Mouse (Mus musculus) left cerebral cortex, adult 18-20 months (tissue): ENCODE results near the gene Dhrs7. TPM values are rescaled to one million over a fixed set of nuclear protein-coding genes. Genes with fewer than 3 reads are reported as not detected.
A peak's percentile ranks its signal among the peaks of the same experiment; 100 is the strongest.

Experiments used
- DNase-seq, 2 experiments: peaks; one replicate each; pipeline ENCODE4 v3.0.0; 2021 to 2022; ENCODE audit warnings: low spot score in 2 of 2, mixed read lengths in 1 of 2
- total RNA-seq, 2 experiments: library from RNA; stranded (reverse); gene quantifications; 2 replicates each; pipeline ENCODE4 v1.2.3; 2021

Gene Dhrs7
- total RNA-seq, 2 experiments from 2014 or later, result 39.9 to 44.2 TPM

DNA sequence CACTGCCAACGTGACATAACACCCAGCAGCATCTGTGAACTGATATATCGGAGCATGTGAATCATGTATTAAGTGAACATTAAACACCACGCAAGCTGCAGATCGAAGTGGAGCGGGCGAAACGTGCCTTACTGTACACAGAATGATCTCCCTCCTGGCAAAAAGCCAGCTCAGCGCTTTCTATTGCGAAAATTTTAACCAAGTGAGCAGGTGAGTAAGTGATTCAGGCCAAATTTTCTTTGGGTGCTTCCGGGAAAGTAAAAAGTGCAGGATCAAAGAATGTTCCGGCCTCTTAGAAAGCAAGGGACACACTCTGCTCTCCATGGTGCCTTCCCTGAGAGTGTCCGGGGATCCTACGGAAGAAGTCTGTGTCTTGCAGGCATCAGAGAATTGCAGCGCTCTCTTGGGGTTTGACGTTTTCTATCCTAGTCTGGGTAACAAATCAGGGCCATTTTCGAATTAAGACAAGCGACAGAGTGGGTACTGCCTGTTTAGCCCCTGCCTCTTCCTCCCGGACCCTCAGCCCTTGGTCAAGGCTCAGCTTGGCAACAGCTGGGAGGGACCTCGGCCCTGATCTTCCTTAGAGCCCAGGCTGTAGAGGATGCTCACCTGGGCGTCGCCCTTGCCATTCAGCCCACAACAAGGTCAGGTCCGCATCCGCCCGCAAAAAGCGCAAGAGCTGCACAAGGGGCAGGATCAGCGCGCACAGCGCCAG lies 532 bp downstream of the Dhrs7 start:
- DNase-seq, result peak in 1 of 2 experiments; percentile 31

DNA sequence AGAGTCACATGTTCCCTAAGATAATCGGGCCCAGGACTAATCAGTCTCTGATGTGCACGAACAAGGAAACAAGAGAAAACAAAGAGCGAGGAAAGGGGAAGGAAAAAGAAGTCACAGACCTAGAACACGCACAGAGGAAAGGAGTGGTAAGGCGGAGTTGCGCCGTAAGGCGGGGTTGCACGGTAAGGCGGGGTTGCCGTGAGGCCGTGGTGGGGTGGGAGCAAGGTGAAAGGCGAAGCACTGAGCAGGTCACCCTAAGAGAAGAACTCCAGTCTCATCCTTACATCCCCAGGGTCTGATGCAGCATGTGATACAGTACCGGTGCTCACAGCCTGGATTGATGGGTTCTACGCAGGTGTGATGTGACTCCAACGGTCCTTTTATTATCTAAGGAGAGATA lies 8.9 kb downstream of the Dhrs7 start:
- no peak for DNase-seq

DNA sequence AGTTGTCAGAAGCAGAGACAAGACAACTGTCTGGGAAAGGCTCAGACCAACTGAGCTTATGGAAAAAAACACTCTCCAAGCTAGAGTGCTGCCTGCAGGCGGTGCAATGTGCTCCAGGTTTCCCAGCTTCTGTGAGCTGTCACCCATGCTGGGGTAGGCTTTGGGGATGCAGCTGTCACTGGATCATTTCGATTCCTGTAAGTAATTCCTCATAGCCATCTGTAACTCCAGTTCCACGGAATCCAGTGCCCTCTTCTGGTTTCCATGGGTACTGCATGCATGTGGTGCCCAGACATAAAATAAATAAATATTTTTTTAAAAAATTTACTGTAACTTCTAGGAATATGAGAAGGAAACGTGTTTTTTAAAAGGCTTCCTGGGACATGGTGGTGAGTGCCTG lies 10.0 kb downstream of the Dhrs7 start:
- peak; percentile 53 to 78 for DNase-seq

DNA sequence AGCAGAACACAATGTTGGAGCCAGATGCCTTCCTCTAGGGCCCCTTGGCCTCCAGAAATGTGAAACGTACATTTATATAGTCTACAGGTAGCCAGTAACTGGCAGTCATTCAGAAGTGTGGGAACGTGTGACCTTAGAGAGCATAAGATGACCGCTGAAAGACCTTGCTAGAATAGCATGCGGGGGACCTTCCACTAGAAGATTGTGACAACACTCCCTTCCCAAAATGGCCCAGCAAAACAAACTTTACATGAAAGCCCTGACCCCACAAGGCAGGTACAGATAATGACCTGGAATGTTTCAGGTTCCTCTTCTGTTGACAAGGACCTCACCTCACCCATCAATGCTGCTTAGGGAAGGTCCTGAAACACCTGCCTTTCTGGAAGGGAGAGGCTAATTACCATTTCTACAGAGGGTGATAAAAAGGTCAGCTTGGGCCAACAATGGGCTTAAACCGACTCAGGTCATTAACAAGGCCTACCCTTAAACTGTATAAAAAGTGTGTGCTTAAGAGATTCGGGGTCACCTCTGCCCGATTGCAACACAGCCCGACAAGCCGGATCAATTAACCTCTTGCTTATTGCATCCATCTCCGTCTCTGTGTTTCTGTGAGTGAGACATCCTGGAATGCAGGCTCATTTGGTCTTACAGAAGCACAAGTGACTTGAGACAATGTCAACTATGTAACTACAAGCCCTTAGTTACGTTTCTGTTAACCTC lies 14.9 kb downstream of the Dhrs7 start, which contains the start of gene Gm4756:
Gm4756 (minus strand) TSS at position 51 of the 720 bp plus-strand sequence.
- no peak for DNase-seq

DNA sequence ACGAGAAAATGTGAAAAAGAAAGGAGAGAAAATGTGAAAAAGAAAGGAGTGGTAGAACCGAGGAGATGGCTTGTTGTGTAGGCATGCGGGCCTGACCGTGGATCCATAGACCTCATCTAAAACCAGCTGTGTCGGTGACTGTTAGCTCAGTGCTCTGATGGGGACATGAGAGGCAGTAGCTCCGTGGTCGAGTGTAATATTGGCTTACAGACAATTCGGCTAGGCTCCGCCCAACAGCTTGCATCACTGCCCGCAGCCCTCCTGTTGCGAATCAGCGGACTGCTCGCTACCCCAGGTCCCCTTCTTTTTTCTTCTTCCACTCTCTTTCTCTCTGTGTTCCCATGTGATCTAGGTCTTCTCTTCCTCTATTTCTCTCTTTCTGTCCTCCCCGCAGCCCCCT lies 15.8 kb downstream of the Dhrs7 start:
- no peak for DNase-seq

DNA sequence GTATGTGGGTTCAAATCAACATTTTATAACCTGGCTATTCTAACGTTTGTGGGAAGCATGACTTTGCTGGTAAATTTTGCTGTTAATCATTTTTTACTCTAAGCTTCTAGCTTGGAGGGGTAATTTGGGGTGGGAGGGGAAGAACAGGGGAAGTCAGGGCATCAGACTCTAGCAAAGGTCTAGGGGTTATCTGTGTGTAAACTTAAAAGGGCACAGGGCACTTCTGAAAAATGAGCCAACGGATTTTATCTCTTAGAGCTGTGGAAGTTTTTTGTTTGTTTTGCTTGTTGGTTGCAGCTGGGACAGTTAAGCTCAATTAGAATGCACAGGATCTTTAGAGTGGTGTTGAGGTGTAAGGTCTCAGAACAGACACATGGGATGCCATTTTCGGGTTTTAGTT lies 26.7 kb downstream of the Dhrs7 start:
- no peak for DNase-seq

DNA sequence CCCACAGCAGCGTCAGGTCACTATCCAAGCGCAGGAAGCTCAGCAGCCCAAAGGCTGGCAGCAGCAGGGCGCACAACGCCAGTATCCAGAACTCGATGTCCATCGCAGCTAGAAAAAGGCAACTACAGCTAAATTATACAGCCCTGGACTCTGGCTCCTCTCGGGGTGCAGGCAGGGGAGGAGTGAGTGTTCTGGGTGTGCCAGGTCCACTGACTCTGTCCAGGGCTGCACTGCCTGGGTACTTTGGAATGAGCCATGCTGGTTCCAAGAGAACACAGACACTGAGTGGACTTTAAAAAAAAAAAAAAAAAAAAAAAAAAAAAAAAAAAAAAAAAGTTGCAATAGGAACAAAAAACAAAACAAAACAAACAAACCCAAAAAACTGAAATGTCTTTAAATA lies 36.0 kb downstream of the Dhrs7 start:
- DNase-seq, result no peak

DNA sequence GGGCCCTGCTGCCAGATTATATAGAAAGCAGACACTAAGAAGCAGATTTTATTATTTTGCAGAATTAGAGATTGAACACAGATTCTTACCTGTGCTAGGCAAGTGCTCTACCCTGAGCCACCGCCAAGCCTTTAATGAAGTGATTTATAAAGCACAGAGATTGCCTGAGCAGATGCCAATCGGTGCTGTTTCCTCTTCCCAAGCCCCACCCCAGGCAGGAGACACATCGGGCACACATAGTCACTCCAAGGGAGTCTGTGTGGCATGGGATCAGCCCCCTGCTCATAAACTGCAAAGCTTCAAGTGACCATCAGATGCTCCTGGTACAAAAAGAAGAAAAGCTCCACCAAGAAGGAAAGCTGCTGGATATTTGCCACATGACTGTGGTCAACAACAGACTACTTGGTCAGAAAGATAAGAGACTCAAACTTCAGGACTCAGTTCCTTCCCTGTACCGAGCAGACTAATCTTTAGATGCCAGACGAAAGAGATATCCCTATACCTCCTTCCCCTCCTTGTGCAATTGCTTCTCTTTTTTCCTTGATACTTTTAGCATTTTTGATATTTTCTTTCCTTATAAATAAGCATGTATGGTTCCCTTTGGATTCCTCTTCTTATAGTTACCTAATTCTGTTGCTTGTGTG lies 41.7 kb downstream of the Dhrs7 start:
- no peak for DNase-seq

DNA sequence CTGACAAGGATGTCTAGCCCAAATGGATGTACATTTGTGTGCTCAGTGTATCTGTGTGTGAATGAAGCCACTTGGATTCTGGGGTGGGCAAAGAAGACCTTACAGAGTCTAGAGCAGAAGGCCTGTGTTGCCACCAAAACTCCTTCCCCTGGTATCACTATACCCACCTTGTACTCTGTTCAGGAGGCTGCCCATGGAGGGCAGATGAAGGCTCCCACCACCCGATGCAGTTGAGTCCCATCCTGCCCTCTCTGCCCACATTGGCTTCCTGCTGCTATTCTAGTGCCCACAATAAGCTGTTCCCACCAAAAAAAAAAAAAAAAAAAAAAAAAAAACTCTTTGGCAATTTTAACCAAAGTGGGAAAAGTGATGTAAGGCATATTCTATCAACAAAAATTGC lies 43.3 kb downstream of the Dhrs7 start:
- DNase-seq, result no peak

DNA sequence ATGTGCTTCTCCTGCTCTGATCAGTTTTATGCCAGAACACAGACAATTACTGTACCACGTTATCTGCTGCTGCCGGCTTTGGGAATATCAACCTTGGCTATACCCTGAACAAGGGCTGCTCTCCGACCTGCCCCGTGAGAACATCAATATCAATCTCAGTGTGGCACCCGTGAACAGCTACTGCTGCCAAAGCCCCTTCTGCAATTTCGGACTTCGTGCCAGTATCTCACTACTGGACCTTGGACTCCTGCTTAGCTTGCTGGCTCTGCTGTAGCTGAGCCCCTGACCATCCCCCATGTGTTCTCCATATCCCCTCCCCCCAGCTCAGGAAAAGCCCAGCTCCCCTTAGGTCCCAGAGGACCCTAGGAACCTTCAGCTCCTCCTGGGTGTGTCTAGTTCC lies 43.9 kb downstream of the Dhrs7 start:
- no peak for DNase-seq

DNA sequence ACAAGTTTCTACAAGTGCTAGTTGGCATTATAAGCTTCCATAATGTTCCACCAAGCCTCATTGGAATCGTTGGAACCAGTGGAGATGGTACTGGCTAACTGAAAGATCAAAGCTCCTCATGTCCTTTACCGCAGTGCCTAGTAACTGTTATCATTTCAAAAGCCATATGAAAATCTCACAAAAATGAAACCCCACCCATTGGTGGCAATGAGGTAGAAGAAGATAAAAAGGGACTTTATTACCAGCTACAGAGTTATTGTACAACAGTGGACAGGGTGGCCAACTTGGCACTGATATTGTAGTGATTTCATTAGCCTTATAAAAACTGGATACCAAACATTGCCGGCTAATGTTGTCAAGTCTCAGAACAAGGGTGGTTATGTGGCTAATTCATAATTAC lies 52.7 kb downstream of the Dhrs7 start:
- DNase-seq, result no peak

Other genes with a start within 250 kb of the Dhrs7 start
- 1 to 10 TPM; 1.9 to 2.2 TPM for gene Lrrc9, start 223.0 kb downstream of the Dhrs7 start, total RNA-seq
- 10 to 100 TPM; 31.4 to 34.3 TPM for gene Pcnx4, start 128.5 kb downstream of the Dhrs7 start, total RNA-seq
- not detected for gene Gm4756, start 15.2 kb downstream of the Dhrs7 start, total RNA-seq
- gene Ppm1a, start 92.5 kb upstream of the Dhrs7 start, total RNA-seq, result 100 to 1,000 TPM; 326 to 345 TPM